Mouse (Mus musculus) heart, postnatal 0 days (tissue): Measurements from ENCODE around the gene Hpdl.
A peak's percentile ranks its signal among the peaks of the same experiment; 100 is the strongest.

Source experiments
- CTCF ChIP-seq: IDR thresholded peaks from 2 replicates; pipeline ENCODE4 v1.5.1; 2016; ENCODE audit warnings: antibody characterized with exemption, control low read depth, low read depth
- EP300 ChIP-seq: IDR thresholded peaks from 2 replicates; pipeline ENCODE4 v1.6.1; 2016; ENCODE audit warnings: antibody characterized with exemption, low read depth

GRCm38 (mm10) chr4:116787985-116788760 lies 33.3 kb downstream of the Hpdl start:
- peak; percentile 23 for TF ChIP-seq CTCF
- TF ChIP-seq EP300, result no peak
